In the genomic region with DNA sequence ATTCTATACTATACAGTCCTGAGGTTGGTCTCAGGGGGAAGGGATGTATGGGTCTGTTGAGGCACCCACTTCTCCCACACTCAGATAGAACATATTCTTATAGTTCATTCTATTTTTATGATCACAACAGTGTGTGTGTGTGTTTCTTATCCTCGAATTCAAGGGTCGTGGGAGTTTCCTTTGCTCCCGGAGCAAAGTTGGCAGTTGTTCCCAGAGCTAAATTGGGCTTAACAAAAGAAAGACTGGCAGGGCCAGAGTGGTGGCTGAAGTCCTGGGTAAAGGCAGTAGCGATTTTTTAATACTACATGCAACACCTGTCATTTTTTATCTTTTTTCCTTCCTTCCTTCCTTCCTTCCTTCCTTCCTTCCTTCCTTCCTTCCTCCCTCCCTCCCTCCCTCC, we compare ENCODE assay signal across 18 mouse cellular contexts.
"Had no signal": no experiment of that assay in that cellular context is flagged by ENCODE, and none has a peak within 500 bp of the region (broad histone marks: within the 10 kb centered on the region; RNA-seq: fewer than 3 reads in every experiment).

No protein-coding gene starts in this region.

- H3K9me3 ChIP-seq: midbrain, embryonic 10.5 days; midbrain, embryonic 12.5 days; neural tube, embryonic 13.5 days; neural tube, embryonic 15.5 days had no signal

- ATAC-seq: midbrain, embryonic 16.5 days had no signal

- H3K9ac ChIP-seq: lung, embryonic 14.5 days; midbrain, embryonic 12.5 days; neural tube, embryonic 13.5 days; neural tube, embryonic 15.5 days had no signal

- H3K27me3 ChIP-seq: midbrain, embryonic 12.5 days; neural tube, embryonic 13.5 days; neural tube, embryonic 15.5 days had no signal

- H3K36me3 ChIP-seq: midbrain, embryonic 10.5 days; midbrain, embryonic 12.5 days; neural tube, embryonic 13.5 days; neural tube, embryonic 15.5 days had no signal

- H3K4me3 ChIP-seq: midbrain, embryonic 10.5 days; midbrain, embryonic 12.5 days; myocyte; neural tube, embryonic 13.5 days; neural tube, embryonic 15.5 days had no signal

- H3K27ac ChIP-seq: midbrain, embryonic 10.5 days; midbrain, embryonic 12.5 days; neural tube, embryonic 13.5 days; neural tube, embryonic 15.5 days had no signal

- H3K4me1 ChIP-seq: midbrain, embryonic 10.5 days; midbrain, embryonic 12.5 days; neural tube, embryonic 13.5 days; neural tube, embryonic 15.5 days had no signal

- H3K4me2 ChIP-seq: lung, embryonic 14.5 days; midbrain, embryonic 12.5 days; neural tube, embryonic 13.5 days; neural tube, embryonic 15.5 days had no signal

- DNase-seq: lung, embryonic 14.5 days; lung, postnatal 10 days; lung, postnatal 4 days; midbrain, embryonic 14.5 days; retina, postnatal 1 day; right cerebral cortex, adult 18-20 months; right cerebral cortex, postnatal 25 days; right cerebral cortex, postnatal 4 days; spleen, adult 18-20 months; thymus, adult 18-20 months; thymus, postnatal 14 days; thymus, postnatal 36 days had no signal
